Mouse (Mus musculus) brain, embryonic 14.5 days (tissue): ENCODE results near the gene Brms1. TPM values are rescaled to one million over a fixed set of nuclear protein-coding genes. Genes with fewer than 3 reads are reported as not detected.

Experiments used
- DNase-seq: peaks from one replicate; pipeline ENCODE4 v3.0.0-alpha.2; 2011; ENCODE audit warnings: low read depth
- CTCF ChIP-seq: fragments of 200-500 bp; IDR thresholded peaks from 2 replicates; pipeline ENCODE4 v1.5.1; 2012; ENCODE audit warnings: inconsistent platforms, mild to moderate bottlenecking, moderate library complexity, borderline replicate concordance; ENCODE audit not compliant: insufficient read depth, insufficient read length; ENCODE audit errors: extremely low read depth
- POLR2A ChIP-seq: fragments of 200-500 bp; IDR thresholded peaks from 2 replicates; pipeline ENCODE4 v1.6.1; 2012; ENCODE audit warnings: mild to moderate bottlenecking, inconsistent platforms, borderline replicate concordance; ENCODE audit not compliant: poor library complexity, insufficient read depth, insufficient read length, severe bottlenecking; ENCODE audit errors: extremely low read depth
- polyA plus RNA-seq: library from polyadenylated mRNA; depleted of rRNA; stranded (reverse); fragments of >200 nt; gene quantifications from 2 replicates; pipeline ENCODE4 v1.2.3, GENCODE M21; 2012

Gene Brms1
- polyA plus RNA-seq, 1 experiment, result 32.9 TPM

DNA sequence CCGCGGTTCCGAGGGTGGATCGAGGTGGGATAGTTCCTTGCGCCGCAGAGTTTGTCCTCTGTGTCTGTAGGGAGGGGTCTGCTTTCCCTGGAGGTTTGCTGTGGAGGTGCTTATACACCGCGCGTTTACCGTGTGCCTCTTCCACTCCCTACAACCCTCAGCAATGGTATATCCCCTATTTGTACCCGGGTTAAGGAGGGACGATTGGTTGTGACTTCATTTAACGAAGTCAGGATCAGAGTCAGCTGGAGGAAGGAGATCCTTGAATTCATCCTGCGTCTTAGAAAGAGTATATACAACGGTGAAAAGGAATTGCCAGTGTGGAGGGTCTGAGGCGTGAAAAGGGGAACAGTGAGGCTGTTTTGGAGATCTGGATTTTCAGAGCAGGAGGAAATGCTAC, 434 bp downstream of the Brms1 start:
- TF ChIP-seq CTCF (no peak), POLR2A (no peak)
- DNase-seq, result no peak

DNA sequence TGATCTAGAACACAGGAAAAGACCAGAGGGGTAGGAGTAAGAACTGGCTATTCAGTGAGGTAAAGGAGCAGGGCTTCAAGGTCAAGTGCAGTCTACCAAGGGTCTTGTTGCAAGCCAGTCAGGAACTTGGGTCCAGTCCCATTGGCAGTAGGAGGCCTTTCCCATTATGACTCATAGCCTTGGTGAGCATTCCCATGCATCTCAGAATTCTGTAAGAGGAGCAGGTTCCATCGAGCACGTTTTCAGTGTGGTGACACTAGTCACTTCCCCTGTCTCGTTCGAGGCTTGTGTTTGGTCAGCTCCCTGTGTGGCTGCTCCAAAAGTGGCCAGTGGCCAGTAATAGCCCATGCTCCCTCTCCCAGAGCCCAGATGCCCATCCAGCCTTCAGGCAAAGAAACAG, 4.4 kb downstream of the Brms1 start:
- no peak for DNase-seq
- TF ChIP-seq POLR2A, result no peak
- TF ChIP-seq CTCF, result no peak

DNA sequence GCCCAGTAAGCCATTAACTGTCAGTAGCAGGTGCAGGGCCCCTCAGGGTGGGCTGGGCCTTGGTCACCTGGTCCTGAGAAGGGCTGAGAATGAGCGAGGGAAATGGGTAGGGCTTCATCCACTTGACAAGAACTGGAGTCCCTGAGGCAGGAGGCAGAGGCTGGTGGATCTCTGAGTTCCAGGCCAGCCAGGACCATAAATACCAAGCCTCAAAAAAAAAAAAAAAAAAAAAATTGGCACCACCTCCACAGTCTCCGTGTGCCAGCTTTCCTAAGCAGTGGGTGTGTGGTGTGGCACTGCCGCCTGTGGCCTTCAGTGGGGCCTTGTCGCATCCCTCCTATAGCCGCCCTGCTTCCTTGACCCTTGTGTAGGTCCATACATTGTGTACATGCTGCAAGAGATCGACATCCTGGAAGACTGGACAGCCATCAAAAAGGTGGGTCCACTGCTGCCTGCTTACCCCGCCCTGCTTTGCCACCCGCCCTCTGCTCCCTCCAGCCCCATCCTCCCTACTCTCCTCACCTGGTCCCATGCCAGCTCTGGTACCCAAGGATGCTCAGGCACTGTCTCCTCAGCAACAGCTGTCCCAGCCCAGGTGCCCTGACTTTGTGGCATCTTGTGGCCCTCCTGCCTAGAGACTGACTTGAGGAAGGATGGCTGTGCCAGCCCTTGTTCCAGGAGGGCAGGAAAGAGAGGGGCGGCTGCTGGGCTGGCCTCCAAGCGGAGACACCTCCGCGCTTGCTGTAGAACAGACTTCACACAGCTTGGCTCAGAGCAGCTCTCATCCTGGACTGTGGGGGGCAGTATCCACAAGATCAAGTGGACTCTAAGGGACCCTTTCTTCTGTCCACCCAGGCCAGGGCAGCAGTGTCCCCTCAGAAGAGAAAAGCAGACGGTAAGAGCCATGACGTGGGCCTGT, 7.2 kb downstream of the Brms1 start:
- no peak for TF ChIP-seq POLR2A
- TF ChIP-seq CTCF, result no peak

DNA sequence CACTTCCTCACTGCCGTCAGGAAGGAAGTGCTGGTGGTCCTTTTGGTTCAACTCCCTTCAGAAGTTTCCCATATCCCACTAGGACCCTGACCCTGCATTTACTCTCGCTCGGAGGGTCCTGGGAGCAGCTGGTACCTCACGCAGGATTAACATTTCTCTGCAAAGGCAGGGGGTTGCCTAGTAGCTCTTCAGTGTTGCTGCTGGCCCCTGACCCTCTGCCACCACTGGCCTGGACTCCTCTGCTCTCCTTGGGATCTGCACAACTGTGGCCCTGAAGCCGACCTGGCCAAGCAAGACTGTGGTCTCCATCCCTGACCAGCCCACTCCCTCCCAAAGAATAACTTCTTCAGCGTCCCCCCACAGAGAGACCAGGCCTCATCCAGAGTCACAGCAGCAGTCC, 8.2 kb downstream of the Brms1 start:
- no peak for DNase-seq

More for the DNA sequence above, 7.2 kb downstream of the Brms1 start:
- DNase-seq, result no peak

DNA sequence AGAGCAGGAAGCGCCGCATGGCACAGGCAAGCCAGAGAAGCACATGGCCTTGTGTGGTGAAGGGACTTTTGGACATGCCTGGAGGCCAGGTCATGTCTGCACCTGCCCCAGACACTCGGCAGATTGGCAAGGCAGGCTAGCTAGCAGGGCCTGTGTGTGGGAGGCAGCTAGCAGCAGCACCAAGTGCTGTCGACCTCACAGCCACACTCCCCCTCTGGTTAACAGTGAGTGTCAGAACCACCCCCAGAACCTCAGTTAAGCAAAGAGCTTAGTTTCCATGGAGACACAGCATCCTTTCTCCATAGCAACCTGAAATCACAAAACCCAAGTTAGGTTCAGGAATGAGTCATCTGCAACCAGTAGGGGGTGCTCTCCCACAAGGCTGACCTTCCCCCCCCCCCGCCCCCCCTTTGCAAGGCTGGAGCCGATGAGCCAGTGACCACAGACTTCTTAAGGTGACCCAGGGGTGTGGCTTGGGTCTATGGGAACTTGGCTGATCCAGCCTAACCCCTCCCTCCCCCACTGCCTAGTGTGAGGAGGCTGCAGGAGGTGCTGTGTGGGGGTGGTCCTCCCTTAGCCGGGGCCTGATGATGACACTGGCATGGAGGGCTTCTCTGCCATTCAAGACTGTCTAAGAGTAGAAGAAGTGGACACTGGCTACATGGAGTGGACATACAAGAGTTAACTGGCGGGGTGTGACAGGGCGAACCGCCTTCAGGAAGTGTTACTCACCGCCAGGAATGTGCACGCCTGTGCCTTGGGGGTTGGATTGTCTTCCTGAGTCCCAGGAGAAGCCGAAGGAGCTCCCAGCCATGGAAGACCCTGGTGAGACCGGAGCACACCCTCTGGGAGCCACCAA, 9.1 kb downstream of the Brms1 start, which contains the start of gene Rin1:
Rin1 (plus strand) TSS at position 435 of the 859 bp plus-strand sequence.
- TF ChIP-seq CTCF (peak; percentile 38; the same call in 1 of the 2 replicates), POLR2A (no peak)
- peak; percentile 74 for DNase-seq

More for the DNA sequence above, 8.2 kb downstream of the Brms1 start:
- no peak for TF ChIP-seq POLR2A
- TF ChIP-seq CTCF, result no peak

DNA sequence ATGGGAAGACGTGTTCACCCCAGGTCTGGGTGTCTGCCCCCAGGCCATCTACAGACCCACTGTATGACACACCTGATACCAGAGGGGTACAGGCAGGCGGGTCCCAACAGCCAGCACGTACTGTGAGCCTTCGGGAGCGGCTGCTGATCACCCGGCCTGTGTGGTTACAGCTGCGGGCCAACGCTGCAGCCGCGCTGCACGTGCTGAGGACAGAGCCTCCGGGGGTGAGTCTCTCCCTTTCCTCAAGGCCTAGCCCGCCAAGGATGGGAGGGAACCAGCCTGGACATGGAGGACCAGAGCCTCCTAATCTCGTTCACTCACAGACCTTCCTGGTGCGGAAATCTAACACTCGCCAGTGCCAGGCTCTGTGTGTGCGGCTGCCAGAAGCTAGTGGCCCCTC, 9.9 kb downstream of the Brms1 start:
- TF ChIP-seq CTCF (no peak), POLR2A (no peak)
- no peak for DNase-seq

DNA sequence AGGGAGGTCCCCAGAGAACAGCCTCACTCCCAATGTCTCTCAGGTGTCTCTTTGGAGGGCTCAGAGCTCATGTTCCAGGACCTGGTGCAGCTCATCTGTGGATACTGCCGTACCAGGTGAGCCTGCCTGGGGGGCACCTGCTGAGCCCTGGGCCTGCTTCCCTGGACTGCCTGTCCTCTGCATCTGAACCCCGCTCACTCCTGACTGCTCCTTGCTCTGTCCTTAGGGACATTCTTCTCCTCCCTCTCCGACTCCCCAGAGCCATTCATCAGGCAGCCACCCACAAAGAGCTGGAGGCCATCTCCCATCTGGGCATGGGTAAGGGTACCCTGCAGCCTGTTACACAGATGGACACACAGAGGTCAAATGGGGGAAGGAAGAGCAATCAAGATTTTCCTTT, 10.4 kb downstream of the Brms1 start:
- DNase-seq, result no peak
- no peak for TF ChIP-seq POLR2A
- no peak for TF ChIP-seq CTCF

DNA sequence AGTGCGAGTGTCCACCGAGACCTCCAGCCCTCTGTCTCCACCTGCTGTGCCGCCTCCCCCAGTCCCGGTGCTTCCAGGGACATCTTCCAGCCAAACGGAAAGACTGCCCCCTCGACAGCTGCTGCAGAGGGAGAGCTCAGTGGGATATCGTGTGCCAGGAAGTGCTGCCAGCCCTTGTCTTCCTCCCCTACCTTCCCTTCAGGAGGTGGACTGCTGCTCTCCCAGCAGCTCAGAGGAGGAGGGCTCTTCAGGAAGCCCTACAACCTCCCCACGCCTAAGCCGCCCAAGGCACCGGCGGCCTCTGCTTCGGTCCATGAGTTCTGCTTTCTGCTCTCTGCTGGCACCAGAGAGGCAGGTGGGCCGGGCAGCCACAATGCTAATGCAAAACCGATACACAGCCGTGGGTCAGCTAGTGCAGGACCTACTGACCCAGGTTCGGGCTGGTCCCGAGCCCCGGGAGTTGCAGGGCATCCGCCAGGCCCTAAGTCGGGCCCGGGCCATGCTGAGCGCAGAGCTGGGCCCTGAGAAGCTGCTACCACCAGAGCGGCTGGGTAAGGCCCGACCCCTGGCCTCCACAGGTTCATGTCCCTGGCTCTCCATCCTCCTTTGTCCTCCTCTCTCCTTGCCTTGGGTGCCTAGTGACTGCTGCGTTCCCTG, 11.1 kb downstream of the Brms1 start:
- no peak for TF ChIP-seq POLR2A
- no peak for DNase-seq

DNA sequence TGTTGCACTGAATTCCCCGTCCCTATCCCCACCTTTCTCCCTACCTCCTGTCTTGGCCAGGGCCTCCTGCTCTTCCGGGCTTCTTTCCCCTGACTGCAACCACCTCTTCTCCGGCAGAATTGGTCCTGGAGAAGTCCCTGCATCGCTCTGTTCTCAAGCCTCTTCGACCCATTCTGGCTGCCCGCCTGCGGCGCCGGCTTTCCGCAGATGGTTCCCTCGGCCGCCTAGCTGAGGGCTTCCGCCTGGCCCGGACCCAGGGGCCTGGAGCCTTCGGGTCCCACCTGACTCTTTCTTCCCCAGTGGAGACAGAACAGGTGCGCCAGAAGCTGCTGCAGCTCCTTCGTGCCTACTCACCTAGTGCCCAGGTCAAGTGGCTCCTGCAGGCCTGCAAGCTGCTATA, 11.7 kb downstream of the Brms1 start:
- TF ChIP-seq POLR2A (no peak), CTCF (no peak)
- no peak for DNase-seq

DNA sequence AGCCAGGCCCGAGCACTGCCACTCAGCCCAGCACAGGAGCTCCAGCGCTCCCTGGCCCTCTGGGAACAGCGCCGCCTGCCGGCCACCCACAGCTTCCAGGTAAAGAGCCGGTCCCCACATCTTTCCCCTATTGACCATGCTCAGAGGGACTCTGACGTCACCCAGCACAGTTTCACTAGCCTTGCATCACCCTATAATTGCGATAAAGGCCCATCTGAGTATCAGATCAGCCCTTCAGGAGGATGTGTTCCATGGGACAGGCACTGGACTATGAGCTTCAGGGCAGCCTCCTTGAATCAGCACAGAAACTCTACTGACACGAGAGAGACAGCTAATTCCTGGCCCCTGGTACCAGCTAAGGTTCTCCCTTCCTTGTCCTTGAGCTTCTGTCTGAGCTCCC, 12.8 kb downstream of the Brms1 start:
- TF ChIP-seq CTCF (peak; percentile 80), POLR2A (no peak)
- DNase-seq, result peak; percentile 34

DNA sequence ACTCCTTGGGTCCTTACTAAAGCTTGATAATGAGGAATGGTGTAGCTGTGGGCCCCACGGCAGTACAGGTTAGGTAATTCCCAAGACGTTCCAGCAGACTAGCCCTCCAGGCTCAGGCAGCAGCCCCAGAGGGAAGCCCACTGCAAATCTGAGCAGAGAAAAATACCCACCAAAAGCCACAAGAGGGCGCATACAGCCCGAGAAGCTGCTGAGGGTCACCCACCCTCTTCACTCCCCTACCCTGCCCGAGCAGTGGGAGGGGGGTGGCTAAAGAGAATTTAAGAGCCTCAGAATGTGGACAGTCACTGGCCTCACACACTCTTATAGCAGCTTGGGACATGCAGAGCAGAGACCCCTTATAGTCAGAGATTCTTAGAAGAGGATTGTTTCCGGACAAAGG, 15.1 kb downstream of the Brms1 start:
- peak; percentile 77 for DNase-seq
- no peak for TF ChIP-seq POLR2A
- peak; percentile 93 for TF ChIP-seq CTCF
